Mouse (Mus musculus) heart, adult 2 months (tissue): ENCODE measurements around the gene Rnf39. TPM values are rescaled to one million over a fixed set of nuclear protein-coding genes. Genes with fewer than 3 reads are reported as not detected.
"Not testable (repeated sequence)": the region's sequence is repeated elsewhere in the genome, so short reads cannot be mapped to it uniquely, and the experiment has no call there.

ENCODE experiments used
- DNase-seq, 2 experiments: peaks; one replicate each; pipeline ENCODE4 v3.0.0; 2021
- H3K27ac ChIP-seq: fragments of 200-600 bp; 2 replicates; pipeline ENCODE4 v1.8.1; 2022
- H3K27me3 ChIP-seq: fragments of 200-500 bp; 2 replicates; pipeline ENCODE4 v1.6.1; 2012; ENCODE audit warnings: mild to moderate bottlenecking, low read length, inconsistent platforms, mixed read lengths; ENCODE audit not compliant: control insufficient read depth, insufficient read depth
- H3K36me3 ChIP-seq: fragments of 200-500 bp; 2 replicates; pipeline ENCODE4 v1.6.1; 2012; ENCODE audit warnings: low read length, inconsistent platforms; ENCODE audit not compliant: control insufficient read depth, insufficient read depth
- H3K4me1 ChIP-seq: fragments of 200-500 bp; 2 replicates; pipeline ENCODE4 v1.6.1; 2011; ENCODE audit warnings: low read length; ENCODE audit not compliant: control insufficient read depth, insufficient read depth
- H3K4me3 ChIP-seq: fragments of 200-600 bp; 2 replicates; pipeline ENCODE4 v1.8.1; 2022
- H3K79me2 ChIP-seq: fragments of 200-500 bp; replicated peaks from 2 replicates; pipeline ENCODE4 v1.6.1; 2012; ENCODE audit warnings: mild to moderate bottlenecking, inconsistent platforms, low read length, moderate library complexity, mixed read lengths; ENCODE audit not compliant: control insufficient read depth, insufficient read depth
- H3K9ac ChIP-seq: fragments of 200-500 bp; 2 replicates; pipeline ENCODE4 v1.6.1; 2012; ENCODE audit warnings: low read depth, mild to moderate bottlenecking, control low read depth, inconsistent platforms, low read length, mixed read lengths
- CTCF ChIP-seq: fragments of 200-600 bp; IDR thresholded peaks from 2 replicates; pipeline ENCODE4 v1.8.1; 2022; ENCODE audit warnings: antibody characterized with exemption, mild to moderate bottlenecking, moderate library complexity
- EP300 ChIP-seq: fragments of 200-500 bp; IDR thresholded peaks from 2 replicates; pipeline ENCODE4 v1.6.1; 2011; ENCODE audit warnings: low read depth, low read length, control low read depth; ENCODE audit not compliant: insufficient read depth
- POLR2A ChIP-seq: fragments of 200-500 bp; IDR thresholded peaks from 2 replicates; pipeline ENCODE4 v1.6.1; 2011; ENCODE audit warnings: mild to moderate bottlenecking, low read depth, low read length, control low read depth; ENCODE audit not compliant: insufficient read depth
- WGBS: fragments of 180-500 bp; shearing (Covaris S2); methylation state at CpG from one replicate; pipeline ENCODE4 v1.1.7; 2018; 5-methylcytosine and 5-hydroxymethylcytosine counted together
- intact Hi-C: fragments of 180-260 bp; cut with DNase I; formaldehyde crosslinking; loops from one replicate; pipeline ENCODE4 v1.15.1; 2025
- polyA plus RNA-seq: library from polyadenylated mRNA; depleted of rRNA; stranded (reverse); fragments of >200 nt; gene quantifications from 2 replicates; pipeline ENCODE4 v1.2.3, GENCODE M21; 2012
- total RNA-seq, 2 experiments: library from RNA; stranded (reverse); gene quantifications; 2 replicates each; pipeline ENCODE4 v1.2.3; 2021

Gene Rnf39
- total and polyA plus RNA-seq, 3 experiments = 0.77 to 1.00 (median 0.81) TPM

DNA sequence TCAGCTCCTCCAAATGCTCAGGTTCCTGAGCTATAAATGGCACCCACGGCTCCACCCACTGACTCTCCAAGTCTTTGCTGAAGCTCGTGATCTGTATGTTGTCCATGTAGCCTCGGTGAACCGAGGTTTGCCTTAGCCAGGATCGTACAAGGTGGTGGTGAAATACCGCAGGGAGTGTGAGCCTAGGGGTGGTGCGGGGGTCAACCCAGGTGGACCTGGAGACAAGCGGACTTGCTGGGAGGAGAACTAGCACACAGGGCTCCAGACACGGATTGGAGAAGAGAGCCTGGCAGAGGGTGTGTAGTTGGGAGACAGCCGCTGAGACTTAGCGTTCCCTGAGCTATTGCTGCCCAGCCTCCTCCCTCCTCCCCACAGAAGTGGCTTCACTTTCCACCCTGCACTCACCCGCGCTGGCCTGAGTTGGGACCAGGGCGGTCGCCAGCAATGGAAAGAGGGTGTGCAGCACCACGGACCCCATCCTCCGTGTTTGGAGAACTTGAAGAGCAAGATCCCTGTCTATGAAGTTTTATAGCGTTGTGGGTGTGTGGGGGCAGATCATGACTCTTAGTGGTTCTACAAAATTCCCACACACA, 38.6 kb downstream of the Rnf39 start, which contains the start of gene 2410137M14Rik:
Gene 2410137M14Rik (minus strand): TSS at position 17 of the 593 bp plus-strand sequence.
- intact Hi-C loops = no loop called here
- TF ChIP-seq CTCF (no peak), EP300 (no peak), POLR2A (no peak)
- 8% methylated on average over 18 of the region's 18 CpGs for WGBS
- Histone ChIP-seq H3K27me3 (no peaks in the 10 kb centered on the region), H3K79me2 (no peaks in the 10 kb centered on the region), H3K27ac (peak within 1 kb of the TSS; percentile 49), H3K9ac (no peak within 1 kb of the TSS; the same call in 1 of the 2 replicates), H3K36me3 (no peaks in the 10 kb centered on the region), H3K4me1 (no peaks in the 10 kb centered on the region), H3K4me3 (peak within 1 kb of the TSS; percentile 22; the same call in 1 of the 2 replicates)
- peak; percentile 36 to 43 for DNase-seq

DNA sequence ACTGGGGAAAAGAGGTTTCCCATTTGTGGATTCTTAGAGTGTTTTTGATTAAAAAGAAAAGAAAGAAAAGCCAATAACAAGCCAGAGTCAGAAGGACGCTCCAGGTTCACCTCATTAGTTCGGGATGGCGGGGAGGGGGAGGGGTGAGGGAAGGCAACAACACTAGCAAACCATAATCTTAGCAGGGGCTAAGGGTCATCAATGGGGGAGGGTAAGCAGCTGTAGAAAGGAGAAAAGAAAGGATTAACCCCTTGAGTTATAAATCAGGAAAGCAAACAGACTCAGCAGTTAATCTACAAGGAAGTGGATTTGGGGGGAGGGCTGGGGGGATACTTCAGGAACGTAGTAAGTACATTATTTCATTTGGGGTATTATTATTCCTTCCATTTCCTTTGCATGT, 39.1 kb downstream of the Rnf39 start:
- Histone ChIP-seq H3K9ac (no peak overlapping the region), H3K27ac (no peak overlapping the region), H3K27me3 (no peaks in the 10 kb centered on the region), H3K36me3 (no peaks in the 10 kb centered on the region), H3K4me3 (peak overlapping the region; percentile 22; the same call in 1 of the 2 replicates), H3K79me2 (no peaks in the 10 kb centered on the region), H3K4me1 (no peaks in the 10 kb centered on the region)
- intact Hi-C loops = no loop called here
- 22% methylated on average over 4 of the region's 4 CpGs for WGBS
- DNase-seq = no peak
- TF ChIP-seq CTCF (no peak), POLR2A (no peak), EP300 (no peak)

DNA sequence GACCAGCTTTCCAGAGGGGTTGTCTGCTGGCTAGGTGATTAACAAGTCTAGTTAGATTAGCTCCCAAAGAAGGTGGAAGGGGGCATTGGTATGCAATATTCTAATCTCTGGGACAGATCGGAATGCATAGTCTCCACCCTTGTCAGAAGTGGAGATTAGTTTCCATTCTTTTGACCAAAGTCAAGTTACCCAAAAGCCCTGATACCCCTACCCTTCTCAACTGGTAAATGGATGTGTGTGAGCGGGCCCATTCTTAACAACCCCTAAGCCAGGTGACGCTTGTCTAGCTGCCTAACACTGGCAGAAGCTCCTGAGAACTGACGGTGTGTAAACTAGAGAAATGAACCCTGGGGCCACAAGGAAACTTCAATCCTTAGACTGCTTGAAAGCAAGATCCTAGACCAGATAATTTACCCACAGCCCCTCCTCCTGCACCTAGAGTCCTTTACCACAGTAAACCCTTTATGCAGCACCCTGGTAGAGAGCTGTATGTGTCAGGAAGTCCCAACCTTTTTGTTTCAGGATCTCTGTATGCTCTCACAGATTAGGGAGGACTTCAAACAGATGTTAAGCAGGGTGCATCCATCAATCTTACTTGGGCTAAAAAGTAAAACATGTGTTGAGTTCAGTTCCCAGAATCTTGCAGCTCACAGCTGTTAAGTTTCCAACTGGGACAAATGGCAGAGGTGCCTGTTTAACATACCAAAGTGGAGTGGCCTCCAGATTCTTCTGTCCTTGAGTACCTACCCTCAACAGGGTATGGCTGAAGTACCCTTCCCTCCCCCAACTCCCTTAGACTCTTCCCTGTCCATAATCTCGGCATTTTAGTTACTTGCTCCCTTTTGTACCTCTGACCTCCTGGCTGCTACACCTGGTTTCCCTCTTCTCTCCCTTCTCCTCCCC, 39.8 kb downstream of the Rnf39 start:
- Histone ChIP-seq H3K9ac (no peak overlapping the region), H3K4me1 (no peaks in the 10 kb centered on the region), H3K27me3 (no peaks in the 10 kb centered on the region), H3K79me2 (no peaks in the 10 kb centered on the region), H3K36me3 (no peaks in the 10 kb centered on the region), H3K27ac (no peak overlapping the region), H3K4me3 (no peak overlapping the region)
- no peak for TF ChIP-seq POLR2A
- TF ChIP-seq EP300 = no peak
- TF ChIP-seq CTCF = no peak
- WGBS = 59% methylated on average over 5 of the region's 5 CpGs
- no peak for DNase-seq
- intact Hi-C loops = no loop called here

GRCm38 (mm10) chr17:36988475-36988874, 45.8 kb downstream of the Rnf39 start:
- 10% methylated on average over 24 of the region's 24 CpGs for WGBS
- DNase-seq = no peak
- TF ChIP-seq POLR2A = no peak
- no peak for TF ChIP-seq CTCF
- no peak for TF ChIP-seq EP300

DNA sequence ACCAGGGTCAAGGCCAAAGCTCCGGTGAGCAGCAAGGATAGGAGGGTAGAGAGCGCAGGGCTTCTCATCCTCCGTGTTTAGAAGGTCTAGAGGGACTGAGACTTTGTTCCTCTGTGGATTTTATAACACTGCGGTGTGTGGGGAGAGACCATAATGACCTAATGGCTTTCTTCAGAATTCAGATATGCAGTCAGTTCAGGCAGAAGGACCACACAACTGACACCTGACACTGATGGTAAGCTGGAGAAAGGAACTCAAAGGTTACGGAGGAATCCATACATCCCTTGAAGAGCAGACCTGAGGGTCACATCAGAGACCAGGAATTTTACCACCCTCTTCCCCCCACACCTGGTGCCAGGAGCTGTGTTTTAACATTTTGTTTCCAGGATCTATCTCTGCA, 46.7 kb downstream of the Rnf39 start, which contains the start of gene H2-M5:
Gene H2-M5 (minus strand): TSS at position 101 of the 400 bp plus-strand sequence.
- Histone ChIP-seq H3K27ac (no peak within 1 kb of the TSS), H3K27me3 (peaks cover 10% of the 10 kb centered on the region), H3K36me3 (no peaks in the 10 kb centered on the region), H3K79me2 (no peaks in the 10 kb centered on the region), H3K9ac (no peak within 1 kb of the TSS), H3K4me3 (no peak within 1 kb of the TSS), H3K4me1 (no peaks in the 10 kb centered on the region)
- no peak for DNase-seq
- intact Hi-C loops = no loop called here
- 37% methylated on average over 5 of the region's 5 CpGs for WGBS
- TF ChIP-seq EP300 = no peak
- TF ChIP-seq POLR2A = no peak
- TF ChIP-seq CTCF = no peak

More at GRCm38 (mm10) chr17:36988475-36988874, 45.8 kb downstream of the Rnf39 start:
- Histone ChIP-seq H3K9ac (no peak overlapping the region), H3K27ac (no peak overlapping the region), H3K27me3 (peaks cover 10% of the 10 kb centered on the region), H3K4me3 (no peak overlapping the region), H3K79me2 (no peaks in the 10 kb centered on the region), H3K36me3 (no peaks in the 10 kb centered on the region), H3K4me1 (no peaks in the 10 kb centered on the region)
- intact Hi-C loops = no loop called here

GRCm38 (mm10) chr17:36990630-36991029, 47.9 kb downstream of the Rnf39 start:
- H3K36me3 ChIP-seq, H3K9ac ChIP-seq, DNase-seq, H3K27me3 ChIP-seq, intact Hi-C loops, H3K27ac ChIP-seq, H3K79me2 ChIP-seq, H3K4me3 ChIP-seq, H3K4me1 ChIP-seq: not testable (repeated sequence)
- 92% methylated on average over 6 of the region's 6 CpGs for WGBS
